Mouse (Mus musculus) lung, embryonic 16.5 days (tissue): ENCODE measurements around the gene Pcolce. TPM values are rescaled to one million over a fixed set of nuclear protein-coding genes. Genes with fewer than 3 reads are reported as not detected.

Experiments
- ATAC-seq: fragments of 200-750 bp; cut with Nextera tagmentation; 2 replicates; pipeline ENCODE4 v1.8.0; 2017; ENCODE audit warnings: low read depth, mild to moderate bottlenecking, moderate library complexity
- H3K27ac ChIP-seq: fragments of 300-500 bp; sonication (generic); 2 replicates; pipeline ENCODE4 v1.5.1; 2014; ENCODE audit warnings: mild to moderate bottlenecking, control low read depth, low read length
- H3K27me3 ChIP-seq: fragments of 300-500 bp; sonication (generic); 2 replicates; pipeline ENCODE4 v1.6.1; 2014; ENCODE audit warnings: low read depth, low read length, mixed read lengths; ENCODE audit not compliant: control insufficient read depth, insufficient read depth
- H3K36me3 ChIP-seq: fragments of 300-500 bp; sonication (generic); 2 replicates; pipeline ENCODE4 v1.6.1; 2014; ENCODE audit warnings: low read length; ENCODE audit not compliant: control insufficient read depth, insufficient read depth
- H3K4me1 ChIP-seq: fragments of 300-500 bp; sonication (generic); replicated peaks from 2 replicates; pipeline ENCODE4 v1.6.1; 2014; ENCODE audit warnings: low read length, mixed read lengths; ENCODE audit not compliant: control insufficient read depth, insufficient read depth
- H3K4me2 ChIP-seq: fragments of 300-500 bp; sonication (generic); 2 replicates; pipeline ENCODE4 v1.6.1; 2014; ENCODE audit warnings: low read depth, low read length, control low read depth
- H3K4me3 ChIP-seq: fragments of 300-500 bp; sonication (generic); 2 replicates; pipeline ENCODE4 v1.5.1; 2014; ENCODE audit warnings: mild to moderate bottlenecking, low read length, control low read depth
- H3K9ac ChIP-seq: fragments of 300-500 bp; sonication (generic); 2 replicates; pipeline ENCODE4 v1.6.1; 2014; ENCODE audit warnings: low read length, control low read depth
- H3K9me3 ChIP-seq: fragments of 300-500 bp; sonication (generic); 2 replicates; pipeline ENCODE4 v1.6.1; 2016; ENCODE audit warnings: low read length; ENCODE audit not compliant: control insufficient read depth
- WGBS: fragments of 180-500 bp; shearing (Covaris S2); extraction: QIAGEN DNeasy Blood & Tissue Kit; methylation state at CpG from one replicate; pipeline ENCODE4 v1.1.7; 2014; 5-methylcytosine and 5-hydroxymethylcytosine counted together
- polyA plus RNA-seq: library from polyadenylated mRNA; unstranded; fragments of >200 nt; fragmentation: Nextera tagmentation; extraction: Ambion mirVana; gene quantifications from 2 replicates; pipeline ENCODE4 v1.2.1, GENCODE M21; 2015

Gene Pcolce
- polyA plus RNA-seq, 1 experiment from 2014 or later, result 123 TPM

DNA sequence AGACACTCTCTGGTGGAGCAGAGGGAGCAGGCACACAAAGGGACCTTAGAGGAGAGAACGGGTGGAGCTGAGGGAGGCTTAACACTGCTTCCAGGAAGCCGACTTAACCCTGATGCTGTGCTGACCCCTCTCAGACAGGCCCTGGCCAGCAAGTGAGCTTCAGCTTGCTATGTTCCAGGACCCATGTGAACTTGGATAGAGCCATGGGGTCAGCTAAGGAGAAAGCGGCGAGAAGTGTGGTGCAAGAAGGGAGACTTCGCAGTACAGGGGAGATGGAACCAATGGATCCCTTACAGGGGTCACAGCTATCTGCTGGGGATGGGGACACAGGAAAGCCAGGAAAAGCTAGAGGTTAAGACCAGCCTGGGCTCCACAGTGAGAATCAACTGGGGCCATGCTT, 508 bp downstream of the Pcolce start:
- H3K4me1 ChIP-seq, result peaks cover 34% of the 10 kb centered on the region
- no peak for ATAC-seq
- no peak overlapping the region for H3K4me3 ChIP-seq
- no peak overlapping the region; the same call in 1 of the 2 replicates for H3K9ac ChIP-seq
- H3K36me3 ChIP-seq, result no peaks in the 10 kb centered on the region
- H3K27me3 ChIP-seq, result no peaks in the 10 kb centered on the region
- no peaks in the 10 kb centered on the region for H3K9me3 ChIP-seq
- WGBS, result 70% methylated on average over 5 of the region's 5 CpGs
- no peak overlapping the region for H3K27ac ChIP-seq
- no peak overlapping the region for H3K4me2 ChIP-seq

DNA sequence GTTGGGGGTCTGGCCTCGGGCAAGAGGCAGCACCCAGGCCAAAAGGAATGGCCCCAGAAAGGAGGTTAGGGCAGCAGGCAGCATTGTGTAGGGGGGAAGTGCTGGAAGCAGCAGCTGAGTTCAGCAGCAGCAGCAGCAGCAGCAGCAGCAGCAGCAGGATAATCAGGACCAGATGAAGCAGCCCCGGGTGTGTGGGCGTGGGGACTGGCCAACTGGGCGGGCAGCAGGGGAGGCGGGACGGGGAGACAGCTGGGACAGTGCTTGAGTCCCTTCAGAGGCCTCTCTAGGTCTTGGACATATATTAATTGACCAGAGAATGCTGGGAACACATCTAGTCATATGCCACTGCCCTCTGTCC, 2.4 kb downstream of the Pcolce start:
- H3K4me2 ChIP-seq, result peak overlapping the region; percentile 61
- peak overlapping the region; percentile 48 for H3K4me3 ChIP-seq
- peak overlapping the region; percentile 96 for H3K27ac ChIP-seq
- no peaks in the 10 kb centered on the region for H3K27me3 ChIP-seq
- no peaks in the 10 kb centered on the region; the same call in 1 of the 2 replicates for H3K36me3 ChIP-seq
- H3K4me1 ChIP-seq, result peaks cover 36% of the 10 kb centered on the region
- peak overlapping the region; percentile 67 for H3K9ac ChIP-seq
- 11% methylated on average over 6 of the region's 6 CpGs for WGBS
- peak; percentile 82 for ATAC-seq
- H3K9me3 ChIP-seq, result no peaks in the 10 kb centered on the region

DNA sequence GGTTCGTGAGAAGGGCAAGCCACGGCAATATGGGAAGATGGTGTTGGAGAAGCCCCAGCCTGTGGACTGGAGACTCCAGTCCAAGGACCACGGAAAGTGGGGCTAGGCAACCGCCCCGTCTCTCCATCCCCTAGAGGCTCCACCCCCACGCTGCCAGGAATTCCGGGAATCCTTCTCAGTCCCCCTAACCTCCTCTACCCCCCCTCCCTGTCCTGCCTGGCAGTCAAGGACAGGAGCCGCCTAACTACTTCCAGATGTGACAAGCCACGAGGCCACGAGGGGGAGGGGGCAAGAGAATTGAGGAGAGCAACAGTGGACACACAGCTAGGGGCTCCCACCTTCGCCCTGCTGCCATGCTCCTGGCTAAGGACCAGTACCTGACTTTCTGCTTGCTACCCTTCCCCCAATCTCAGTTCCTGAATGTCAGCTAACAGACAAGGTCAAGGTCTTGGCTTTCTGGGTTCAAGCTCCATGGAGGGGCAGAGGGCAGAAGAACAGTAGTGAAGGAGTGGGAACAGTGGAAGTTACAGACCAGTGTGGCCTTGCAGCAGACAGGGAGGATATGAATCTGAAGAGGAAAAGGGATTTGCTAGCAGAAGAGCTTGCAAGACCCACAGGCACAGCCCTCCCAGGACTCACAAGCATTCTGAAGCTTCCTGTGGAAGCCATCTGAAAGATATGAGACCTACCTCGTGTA, 2.9 kb downstream of the Pcolce start:
- Histone ChIP-seq H3K9ac (peak overlapping the region; percentile 67), H3K27ac (peak overlapping the region; percentile 96), H3K27me3 (no peaks in the 10 kb centered on the region), H3K36me3 (no peaks in the 10 kb centered on the region; the same call in 1 of the 2 replicates), H3K4me2 (peak overlapping the region; percentile 61), H3K4me3 (peak overlapping the region; percentile 48), H3K4me1 (peaks cover 36% of the 10 kb centered on the region), H3K9me3 (no peaks in the 10 kb centered on the region)
- peak; percentile 86 for ATAC-seq
- WGBS, result 8% methylated on average over 12 of the region's 12 CpGs

DNA sequence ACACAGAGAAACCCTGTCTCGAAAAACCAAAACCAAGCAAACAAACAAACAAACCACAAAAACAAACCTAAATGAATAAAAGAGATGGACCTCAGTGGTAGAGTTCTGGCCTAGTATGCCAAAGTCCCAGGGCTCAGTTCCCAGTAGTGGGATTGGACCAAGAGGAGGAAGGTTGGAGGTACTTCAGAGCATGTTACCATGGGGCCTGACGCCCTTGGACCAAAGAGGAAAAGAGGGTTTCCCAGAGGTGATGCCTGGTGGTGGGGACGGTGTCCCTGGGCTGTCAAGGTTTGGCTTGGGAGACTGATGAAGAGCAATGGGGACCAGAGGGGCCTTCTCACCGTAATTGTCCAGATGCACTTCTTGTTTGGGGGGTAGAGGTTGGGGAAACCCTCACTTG, 3.5 kb downstream of the Pcolce start:
- H3K4me1 ChIP-seq, result peaks cover 36% of the 10 kb centered on the region
- 44% methylated on average over 4 of the region's 4 CpGs for WGBS

DNA sequence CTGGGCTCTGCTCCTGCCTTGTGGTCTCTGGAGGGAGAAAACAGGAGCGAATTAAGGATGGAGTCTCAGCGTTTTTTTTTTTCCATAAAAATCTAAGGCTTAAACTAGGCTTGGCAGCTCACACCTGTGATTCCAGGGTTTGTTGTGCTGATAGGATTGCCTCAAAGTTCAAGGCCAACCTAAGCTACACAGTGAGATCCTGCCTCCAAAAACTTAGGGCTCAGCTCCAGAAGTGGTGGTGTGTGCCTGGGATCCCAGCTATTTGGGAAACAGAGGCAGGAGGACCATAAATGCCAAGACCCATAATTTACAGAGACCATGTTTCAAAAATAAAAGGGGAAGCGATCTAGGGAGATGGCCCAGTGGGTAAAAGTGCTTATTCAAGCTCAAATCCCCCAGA, 4.3 kb downstream of the Pcolce start:
- Histone ChIP-seq H3K9ac (peak overlapping the region; percentile 53), H3K4me1 (peaks cover 36% of the 10 kb centered on the region), H3K4me3 (no peak overlapping the region; the same call in 1 of the 2 replicates), H3K27ac (no peak overlapping the region), H3K27me3 (no peaks in the 10 kb centered on the region), H3K4me2 (peak overlapping the region; percentile 61), H3K9me3 (no peaks in the 10 kb centered on the region), H3K36me3 (no peaks in the 10 kb centered on the region; the same call in 1 of the 2 replicates)
- WGBS, result 68% methylated on average over 3 of the region's 3 CpGs
- no peak for ATAC-seq

More for the DNA sequence above, 3.5 kb downstream of the Pcolce start:
- H3K9ac ChIP-seq, result peak overlapping the region; percentile 67
- peak overlapping the region; percentile 96 for H3K27ac ChIP-seq
- H3K36me3 ChIP-seq, result no peaks in the 10 kb centered on the region; the same call in 1 of the 2 replicates
- H3K4me2 ChIP-seq, result peak overlapping the region; percentile 61
- peak overlapping the region; percentile 48 for H3K4me3 ChIP-seq
- H3K9me3 ChIP-seq, result no peaks in the 10 kb centered on the region
- H3K27me3 ChIP-seq, result no peaks in the 10 kb centered on the region
- ATAC-seq, result 0 out of 2 replicates have a peak, but pooled peaks have one; percentile 0

DNA sequence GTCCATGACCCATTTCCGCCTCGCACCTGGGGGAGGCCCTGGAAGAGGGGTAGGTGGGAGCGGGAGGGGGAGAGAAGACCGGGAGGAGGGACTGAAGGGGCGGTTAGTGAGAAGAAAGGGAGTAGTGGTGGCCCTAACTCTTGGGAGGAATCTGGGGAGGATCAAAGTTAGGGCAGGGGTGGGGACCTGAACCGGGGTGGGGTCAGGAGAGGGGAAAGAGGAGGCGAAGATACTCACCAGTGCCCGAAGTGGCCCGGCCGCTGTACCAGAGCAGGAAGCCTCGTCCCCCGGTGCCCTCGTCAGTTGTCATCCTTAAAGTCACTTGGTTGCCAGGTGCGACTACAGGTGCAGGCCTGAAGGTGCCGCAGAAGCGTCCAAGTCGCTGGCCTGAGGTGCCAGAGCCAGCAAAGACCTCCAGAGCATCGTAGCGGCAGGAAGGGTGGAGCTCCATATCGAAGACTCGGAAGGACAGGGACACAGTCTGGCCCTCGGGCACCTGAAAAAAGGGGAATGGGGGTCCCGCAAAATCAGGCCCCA, 4.9 kb downstream of the Pcolce start:
- Histone ChIP-seq H3K27me3 (no peaks in the 10 kb centered on the region), H3K27ac (no peak overlapping the region), H3K4me2 (peak overlapping the region; percentile 41), H3K4me1 (peaks cover 36% of the 10 kb centered on the region), H3K9ac (peak overlapping the region; percentile 53), H3K4me3 (peak overlapping the region; percentile 26), H3K36me3 (no peaks in the 10 kb centered on the region; the same call in 1 of the 2 replicates), H3K9me3 (no peaks in the 10 kb centered on the region)
- WGBS, result 19% methylated on average over 23 of the region's 23 CpGs
- no peak for ATAC-seq

DNA sequence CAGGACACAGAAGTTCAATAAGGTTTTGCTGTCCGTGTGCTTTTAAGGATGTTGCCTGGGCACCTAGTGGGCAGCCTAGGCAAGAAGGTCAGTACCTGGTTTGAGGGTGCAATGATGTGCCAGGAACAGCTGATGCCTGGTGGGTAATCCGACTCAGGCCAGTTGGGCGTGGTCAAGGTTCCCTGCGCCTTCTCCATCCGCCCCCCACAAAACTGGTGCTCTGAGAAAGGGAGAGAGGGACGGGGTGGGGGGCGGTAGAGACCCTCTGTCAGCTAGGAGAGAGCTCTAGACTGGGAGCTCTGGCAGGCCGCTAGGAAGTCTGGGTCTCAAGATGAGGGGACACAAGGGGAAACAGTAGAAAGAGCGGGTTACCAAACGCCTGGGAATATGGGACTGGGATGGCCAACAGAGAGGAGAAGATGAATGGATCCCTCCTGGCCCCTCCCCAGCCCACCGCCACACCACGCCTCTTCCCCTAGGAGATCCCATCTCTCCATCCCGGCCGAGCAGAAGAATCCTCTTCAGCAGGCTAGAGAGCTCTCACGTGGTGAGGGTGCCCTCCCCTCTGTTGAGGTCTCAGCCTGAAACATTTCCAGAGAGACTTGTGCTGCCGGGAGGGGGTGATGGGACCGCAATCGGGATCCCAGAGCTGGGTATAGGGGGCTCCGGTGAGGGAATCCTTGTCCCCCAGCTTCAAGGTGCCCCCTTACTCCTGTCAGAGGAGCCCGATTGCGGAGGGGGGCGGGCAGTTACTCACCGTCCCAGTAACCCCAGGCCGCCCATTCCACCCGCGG, 5.5 kb downstream of the Pcolce start:
- H3K4me1 ChIP-seq, result peaks cover 36% of the 10 kb centered on the region
- no peaks in the 10 kb centered on the region for H3K27me3 ChIP-seq
- H3K4me2 ChIP-seq, result peak overlapping the region; percentile 41
- no peak; the same call in 1 of the 2 replicates for ATAC-seq
- peak overlapping the region; percentile 26 for H3K4me3 ChIP-seq
- H3K9me3 ChIP-seq, result no peaks in the 10 kb centered on the region
- whole genome bisulfite sequencing, result 23% methylated on average over 26 of the region's 26 CpGs
- peak overlapping the region; percentile 53 for H3K9ac ChIP-seq
- H3K27ac ChIP-seq, result no peak overlapping the region
- no peaks in the 10 kb centered on the region; the same call in 1 of the 2 replicates for H3K36me3 ChIP-seq

DNA sequence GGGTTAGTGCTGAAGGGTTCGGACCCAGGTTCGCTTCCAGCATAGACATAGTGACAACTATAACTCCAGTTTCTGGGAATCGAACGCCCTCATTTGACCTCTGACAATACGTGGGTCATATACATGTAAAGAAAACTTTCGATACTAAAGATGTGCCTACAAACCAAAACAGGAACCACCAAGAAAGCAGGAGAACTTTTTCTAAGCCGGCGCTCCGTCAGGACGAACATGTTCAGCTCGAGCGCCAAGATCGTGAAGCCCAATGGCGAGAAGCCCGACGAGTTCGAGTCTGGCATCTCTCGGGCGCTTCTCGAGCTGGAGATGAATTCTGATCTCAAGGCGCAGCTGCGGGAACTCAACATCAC, 12.2 kb downstream of the Pcolce start:
- peak overlapping the region; percentile 73 for H3K9ac ChIP-seq
- peaks cover 19% of the 10 kb centered on the region for H3K4me1 ChIP-seq
- no peaks in the 10 kb centered on the region for H3K27me3 ChIP-seq
- WGBS, result 1% methylated on average over 22 of the region's 22 CpGs
- H3K9me3 ChIP-seq, result no peaks in the 10 kb centered on the region
- no peaks in the 10 kb centered on the region for H3K36me3 ChIP-seq
- peak overlapping the region; percentile 77 for H3K4me2 ChIP-seq
- no peak for ATAC-seq
- peak overlapping the region; percentile 79 for H3K27ac ChIP-seq
- H3K4me3 ChIP-seq, result peak overlapping the region; percentile 78
